Mouse (Mus musculus) forebrain, embryonic 11.5 days (tissue): ENCODE measurements around the gene Usp19. TPM values are rescaled to one million over a fixed set of nuclear protein-coding genes. Genes with fewer than 3 reads are reported as not detected.

Experiments used
- ATAC-seq: fragments of 200-750 bp; cut with Nextera tagmentation; replicated peaks from 2 replicates; pipeline ENCODE4 v1.8.0; 2017; ENCODE audit warnings: moderate TSS enrichment; ENCODE audit not compliant: low FRiP score
- DNase-seq: peaks from one replicate; pipeline ENCODE4 v3.0.0-alpha.2; 2017; ENCODE audit warnings: low spot score
- H3K27ac ChIP-seq: fragments of 300-500 bp; sonication (generic); 2 replicates; pipeline ENCODE4 v1.5.1; 2014; ENCODE audit warnings: low read depth, low read length
- H3K27me3 ChIP-seq: fragments of 300-500 bp; sonication (generic); 2 replicates; pipeline ENCODE4 v1.6.1; 2014; ENCODE audit warnings: mild to moderate bottlenecking, low read length, mixed read lengths; ENCODE audit not compliant: control insufficient read depth, insufficient read depth
- H3K36me3 ChIP-seq: fragments of 300-500 bp; sonication (generic); 2 replicates; pipeline ENCODE4 v1.6.1; 2014; ENCODE audit warnings: mild to moderate bottlenecking, low read length, moderate library complexity, mixed read lengths; ENCODE audit not compliant: control insufficient read depth, insufficient read depth
- H3K4me1 ChIP-seq: fragments of 300-500 bp; sonication (generic); replicated peaks from 2 replicates; pipeline ENCODE4 v1.6.1; 2014; ENCODE audit warnings: low read length, mixed read lengths; ENCODE audit not compliant: control insufficient read depth, insufficient read depth
- H3K4me2 ChIP-seq: fragments of 300-500 bp; sonication (generic); 2 replicates; pipeline ENCODE4 v1.6.1; 2014; ENCODE audit warnings: low read depth, mild to moderate bottlenecking, low read length, moderate library complexity, mixed read lengths; ENCODE audit not compliant: severe bottlenecking
- H3K4me3 ChIP-seq: fragments of 300-500 bp; sonication (generic); 2 replicates; pipeline ENCODE4 v1.5.1; 2014; ENCODE audit warnings: low read depth, low read length
- H3K9ac ChIP-seq: fragments of 300-500 bp; sonication (generic); 2 replicates; pipeline ENCODE4 v1.6.1; 2014; ENCODE audit warnings: low read length
- H3K9me3 ChIP-seq: fragments of 300-500 bp; sonication (generic); 2 replicates; pipeline ENCODE4 v1.6.1; 2016; ENCODE audit warnings: low read length, mixed read lengths; ENCODE audit not compliant: control insufficient read depth
- WGBS: fragments of 180-500 bp; shearing (Covaris S2); extraction: QIAGEN DNeasy Blood & Tissue Kit; methylation state at CpG from one replicate; pipeline ENCODE4 v1.1.7; 2014; 5-methylcytosine and 5-hydroxymethylcytosine counted together
- polyA plus RNA-seq: library from polyadenylated mRNA; unstranded; fragments of >200 nt; fragmentation: Nextera tagmentation; extraction: Ambion mirVana; gene quantifications from 2 replicates; pipeline ENCODE4 v1.2.1, GENCODE M21; 2014

Usp19 gene
- polyA plus RNA-seq, 1 experiment from 2014 or later, result 90.0 TPM

GRCm38 (mm10) chr9:108461181-108461631 lies 29.2 kb upstream of the Usp19 start, which contains the start of gene Klhdc8b:
Klhdc8b (minus strand) TSS chr9:108461581.
- WGBS, result 24% methylated on average over 11 of the region's 11 CpGs
- Histone ChIP-seq H3K4me2 (peak within 1 kb of the TSS; percentile 92), H3K27me3 (no peaks in the 10 kb centered on the region), H3K9ac (peak within 1 kb of the TSS; percentile 86), H3K27ac (peak within 1 kb of the TSS; percentile 55; the same call in 1 of the 2 replicates), H3K4me1 (peaks cover 4% of the 10 kb centered on the region; the same call in 1 of the 2 replicates), H3K36me3 (peaks cover 12% of the 10 kb centered on the region; the same call in 1 of the 2 replicates), H3K4me3 (peak within 1 kb of the TSS; percentile 91), H3K9me3 (no peaks in the 10 kb centered on the region)
- DNase-seq (no peak), ATAC-seq (peak; percentile 14; the same call in 1 of the 2 replicates)

- no peak for ATAC-seq
- Histone ChIP-seq H3K27ac (no peak overlapping the region), H3K4me1 (peaks cover 4% of the 10 kb centered on the region; the same call in 1 of the 2 replicates), H3K36me3 (peaks cover 12% of the 10 kb centered on the region; the same call in 1 of the 2 replicates), H3K4me3 (peak overlapping the region; percentile 91), H3K9ac (peak overlapping the region; percentile 86; the same call in 1 of the 2 replicates), H3K27me3 (no peaks in the 10 kb centered on the region), H3K9me3 (no peaks in the 10 kb centered on the region), H3K4me2 (peak overlapping the region; percentile 92)
- 88% methylated on average over 5 of the region's 5 CpGs for WGBS
- DNase-seq, result no peak
Measured at GRCm38 (mm10) chr9:108461675-108462074, 28.7 kb upstream of the Usp19 start.

DNA sequence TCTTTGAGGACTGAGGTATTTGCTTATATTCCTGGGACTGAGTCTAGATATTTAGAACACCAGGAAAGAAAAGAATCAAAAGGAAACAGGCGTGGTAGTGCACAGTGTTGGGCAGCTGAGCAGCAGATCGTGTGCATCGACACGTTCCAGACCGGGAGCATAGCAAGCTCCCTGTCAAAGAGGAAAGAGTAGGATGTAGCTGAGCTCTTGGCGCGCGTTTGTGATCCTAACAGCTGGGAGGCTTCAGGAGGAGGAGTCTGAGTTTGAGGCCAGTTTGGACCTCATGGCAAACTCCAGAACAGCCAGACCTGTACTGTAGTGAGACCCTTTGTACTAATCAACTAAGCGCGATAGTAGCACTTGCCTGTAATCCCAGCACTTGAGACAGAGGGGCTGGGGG lies 28.2 kb upstream of the Usp19 start:
- Histone ChIP-seq H3K36me3 (peaks cover 12% of the 10 kb centered on the region; the same call in 1 of the 2 replicates), H3K9me3 (no peaks in the 10 kb centered on the region), H3K4me2 (no peak overlapping the region), H3K4me1 (peaks cover 4% of the 10 kb centered on the region; the same call in 1 of the 2 replicates), H3K9ac (no peak overlapping the region), H3K4me3 (no peak overlapping the region), H3K27ac (no peak overlapping the region), H3K27me3 (no peaks in the 10 kb centered on the region)
- no peak for ATAC-seq
- no peak for DNase-seq
- WGBS, result 96% methylated on average over 10 of the region's 10 CpGs

GRCm38 (mm10) chr9:108463713-108464112 lies 26.7 kb upstream of the Usp19 start:
- H3K27ac ChIP-seq, result no peak overlapping the region
- H3K4me3 ChIP-seq, result no peak overlapping the region
- DNase-seq (no peak), ATAC-seq (no peak)
- WGBS, result 97% methylated on average over 9 of the region's 9 CpGs
- no peak overlapping the region for H3K4me2 ChIP-seq
- H3K4me1 ChIP-seq, result peaks cover 4% of the 10 kb centered on the region; the same call in 1 of the 2 replicates
- H3K9ac ChIP-seq, result no peak overlapping the region
- H3K9me3 ChIP-seq, result no peaks in the 10 kb centered on the region
- no peaks in the 10 kb centered on the region for H3K27me3 ChIP-seq
- H3K36me3 ChIP-seq, result peaks cover 12% of the 10 kb centered on the region; the same call in 1 of the 2 replicates

- Histone ChIP-seq H3K27ac (no peak overlapping the region), H3K4me2 (no peak overlapping the region), H3K9me3 (no peaks in the 10 kb centered on the region), H3K27me3 (no peaks in the 10 kb centered on the region), H3K36me3 (peaks cover 12% of the 10 kb centered on the region; the same call in 1 of the 2 replicates), H3K4me1 (peaks cover 2% of the 10 kb centered on the region; the same call in 1 of the 2 replicates), H3K4me3 (no peak overlapping the region), H3K9ac (no peak overlapping the region)
- WGBS, result 90% methylated on average over 2 of the region's 2 CpGs
- DNase-seq, result no peak
- ATAC-seq, result no peak
Measured at GRCm38 (mm10) chr9:108466219-108466618, 24.2 kb upstream of the Usp19 start.

DNA sequence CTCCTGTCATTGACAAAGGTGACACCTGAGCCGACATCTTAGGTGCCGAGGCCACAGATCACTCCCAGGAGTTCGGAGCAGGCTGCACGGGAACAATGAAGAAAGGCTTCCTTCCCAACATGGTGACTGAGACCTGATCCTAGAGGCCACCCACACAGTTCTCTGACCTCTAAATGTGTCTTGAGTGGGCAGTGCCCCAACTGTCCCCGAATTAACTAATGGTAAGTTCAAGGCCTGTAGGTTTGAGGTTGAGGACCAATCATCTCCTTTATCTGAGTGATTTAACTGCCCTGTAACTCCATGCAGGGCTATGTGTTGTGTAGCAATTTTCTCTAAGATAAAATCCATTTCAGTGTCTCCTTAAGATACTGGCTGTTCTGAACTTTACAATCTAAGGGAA lies 21.0 kb upstream of the Usp19 start:
- Histone ChIP-seq H3K27me3 (no peaks in the 10 kb centered on the region), H3K4me3 (no peak overlapping the region), H3K9ac (no peak overlapping the region), H3K9me3 (no peaks in the 10 kb centered on the region), H3K4me2 (no peak overlapping the region), H3K36me3 (no peaks in the 10 kb centered on the region), H3K4me1 (no peaks in the 10 kb centered on the region), H3K27ac (no peak overlapping the region)
- ATAC-seq (no peak), DNase-seq (no peak)
- WGBS, result 81% methylated on average over 5 of the region's 5 CpGs

GRCm38 (mm10) chr9:108469845-108470244 lies 20.6 kb upstream of the Usp19 start:
- Histone ChIP-seq H3K9ac (no peak overlapping the region), H3K27ac (no peak overlapping the region), H3K4me3 (no peak overlapping the region), H3K4me1 (no peaks in the 10 kb centered on the region), H3K4me2 (no peak overlapping the region), H3K27me3 (no peaks in the 10 kb centered on the region), H3K9me3 (no peaks in the 10 kb centered on the region), H3K36me3 (no peaks in the 10 kb centered on the region)
- DNase-seq, result no peak
- ATAC-seq, result no peak
- 78% methylated on average over 4 of the region's 4 CpGs for WGBS

DNA sequence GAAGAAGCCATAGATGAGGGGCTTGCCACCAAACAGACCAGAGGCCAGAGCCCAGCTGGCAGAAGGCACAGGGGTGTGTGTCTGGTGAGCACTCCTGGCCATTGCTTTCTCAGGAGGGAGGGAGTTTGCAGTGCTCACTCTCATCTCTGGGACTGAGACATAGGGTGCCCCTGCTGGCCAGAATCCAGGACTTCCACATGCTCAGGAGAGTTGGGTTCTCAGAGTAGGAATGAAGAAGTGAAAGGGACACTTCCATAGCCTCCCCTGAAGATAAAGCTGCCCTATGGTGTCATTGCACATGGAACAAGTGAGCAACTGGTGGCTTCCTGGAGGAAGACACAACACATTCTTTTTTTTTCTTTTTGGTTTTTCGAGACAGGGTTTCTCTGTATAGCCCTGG lies 15.9 kb upstream of the Usp19 start:
- no peaks in the 10 kb centered on the region for H3K9me3 ChIP-seq
- no peak overlapping the region for H3K4me3 ChIP-seq
- 50% methylated on average over 1 of the region's 1 CpGs for WGBS
- ATAC-seq (no peak), DNase-seq (no peak)
- H3K27ac ChIP-seq, result no peak overlapping the region
- H3K36me3 ChIP-seq, result no peaks in the 10 kb centered on the region
- H3K27me3 ChIP-seq, result no peaks in the 10 kb centered on the region
- peaks cover 9% of the 10 kb centered on the region; the same call in 1 of the 2 replicates for H3K4me1 ChIP-seq
- no peak overlapping the region for H3K9ac ChIP-seq
- H3K4me2 ChIP-seq, result no peak overlapping the region

GRCm38 (mm10) chr9:108478638-108479156 lies 11.7 kb upstream of the Usp19 start:
- DNase-seq (peak; percentile 91), ATAC-seq (peak; percentile 75)
- peak overlapping the region; percentile 79 for H3K27ac ChIP-seq
- no peaks in the 10 kb centered on the region for H3K9me3 ChIP-seq
- H3K4me1 ChIP-seq, result peaks cover 13% of the 10 kb centered on the region; the same call in 1 of the 2 replicates
- H3K36me3 ChIP-seq, result no peaks in the 10 kb centered on the region; the same call in 1 of the 2 replicates
- peak overlapping the region; percentile 37 for H3K4me3 ChIP-seq
- H3K9ac ChIP-seq, result peak overlapping the region; percentile 61
- H3K27me3 ChIP-seq, result no peaks in the 10 kb centered on the region
- H3K4me2 ChIP-seq, result peak overlapping the region; percentile 61
- under 1% methylated on average over 20 of the region's 20 CpGs for WGBS
